Mouse (Mus musculus): Measurements from ENCODE around the gene Prdm15. TPM values are rescaled to one million over a fixed set of nuclear protein-coding genes. Genes with fewer than 3 reads are reported as not detected.
A peak's percentile ranks its signal among the peaks of the same experiment; 100 is the strongest.

The Prdm15 gene
- total RNA-seq, 2 experiments from 2014 or later: 17.0 to 26.0 TPM

GRCm38 (mm10) chr16:97828207-97828606 lies 23.4 kb downstream of the Prdm15 start:
- intact Hi-C loops (cut with DNase I): no loop called here
- no peak for DNase-seq (ENCODE audit: low spot score in 2 of 2)

GRCm38 (mm10) chr16:97823311-97824007 lies 28.2 kb downstream of the Prdm15 start:
- no peak for DNase-seq (ENCODE audit: low spot score in 2 of 2)
- intact Hi-C loops (cut with DNase I): no loop called here

- intact Hi-C loops (cut with DNase I): no loop called here
- DNase-seq (ENCODE audit: low spot score in 2 of 2): no peak
Measured at GRCm38 (mm10) chr16:97819532-97819931, 32.1 kb downstream of the Prdm15 start.

GRCm38 (mm10) chr16:97817414-97817813 lies 34.2 kb downstream of the Prdm15 start:
- intact Hi-C loops (cut with DNase I): no loop called here
- DNase-seq (ENCODE audit: low spot score in 2 of 2): no peak

GRCm38 (mm10) chr16:97815269-97815668 lies 36.4 kb downstream of the Prdm15 start:
- intact Hi-C loops (cut with DNase I): no loop called here
- DNase-seq (ENCODE audit: low spot score in 2 of 2): no peak

GRCm38 (mm10) chr16:97814060-97814459 lies 37.6 kb downstream of the Prdm15 start:
- intact Hi-C loops (cut with DNase I): no loop called here
- no peak for DNase-seq (ENCODE audit: low spot score in 2 of 2)

- intact Hi-C loops (cut with DNase I): loop anchor here (5.0 kb wide), 1 partner anchor 43 kb away; the partner anchor contains the start of gene Prdm15
- peak; percentile 17 to 23 for DNase-seq (ENCODE audit: low spot score in 2 of 2)
Measured at GRCm38 (mm10) chr16:97808881-97809280, 42.8 kb downstream of the Prdm15 start.

- intact Hi-C loops (cut with DNase I): loop anchor here (5.0 kb wide), 1 partner anchor 47 kb away; the partner anchor contains the start of gene Prdm15
- peak in 1 of 2 experiments; percentile 13 for DNase-seq (ENCODE audit: low spot score in 2 of 2)
Measured at GRCm38 (mm10) chr16:97805646-97806045, 46.0 kb downstream of the Prdm15 start.

- intact Hi-C loops (cut with DNase I): loop anchor here (5.0 kb wide), 1 partner anchor 47 kb away; the partner anchor contains the start of gene Prdm15
- DNase-seq (ENCODE audit: low spot score in 2 of 2): peak; percentile 73
Measured at GRCm38 (mm10) chr16:97804680-97805547, 46.7 kb downstream of the Prdm15 start.

- intact Hi-C loops (cut with DNase I): no loop called here
- no peak for DNase-seq (ENCODE audit: low spot score in 2 of 2)
Measured at GRCm38 (mm10) chr16:97797950-97798869, 53.4 kb downstream of the Prdm15 start.

- DNase-seq (ENCODE audit: low spot score in 2 of 2): no peak
- intact Hi-C loops (cut with DNase I): no loop called here
Measured at GRCm38 (mm10) chr16:97797212-97797611, 54.4 kb downstream of the Prdm15 start.

- intact Hi-C loops (cut with DNase I): no loop called here
- no peak for DNase-seq (ENCODE audit: low spot score in 2 of 2)
Measured at GRCm38 (mm10) chr16:97794256-97794655, 57.4 kb downstream of the Prdm15 start.

GRCm38 (mm10) chr16:97783057-97783456 lies 68.6 kb downstream of the Prdm15 start:
- intact Hi-C loops (cut with DNase I): loop anchor here (10.0 kb wide), 2 partner anchors 258 to 468 kb away; no protein-coding TSS in a partner anchor
- no peak for DNase-seq (ENCODE audit: low spot score in 2 of 2)

GRCm38 (mm10) chr16:97778353-97779025 lies 73.2 kb downstream of the Prdm15 start:
- intact Hi-C loops (cut with DNase I): no loop called here
- peak; percentile 73 for DNase-seq (ENCODE audit: low spot score in 2 of 2)

GRCm38 (mm10) chr16:97766501-97766900 lies 85.1 kb downstream of the Prdm15 start:
- intact Hi-C loops (cut with DNase I): loop anchor here (10.0 kb wide), 1 partner anchor 442 kb away; no protein-coding TSS in a partner anchor
- no peak for DNase-seq (ENCODE audit: low spot score in 2 of 2)

- DNase-seq (ENCODE audit: low spot score in 2 of 2): no peak
- intact Hi-C loops (cut with DNase I): loop anchor here (10.0 kb wide), 1 partner anchor 440 kb away; no protein-coding TSS in a partner anchor
Measured at GRCm38 (mm10) chr16:97764626-97765025, 87.0 kb downstream of the Prdm15 start.

GRCm38 (mm10) chr16:97763990-97764340 lies 87.7 kb downstream of the Prdm15 start:
- no peak for DNase-seq (ENCODE audit: low spot score in 2 of 2)
- intact Hi-C loops (cut with DNase I): loop anchor here (10.0 kb wide), 1 partner anchor 439 kb away; no protein-coding TSS in a partner anchor

- DNase-seq (ENCODE audit: low spot score in 2 of 2): no peak
- intact Hi-C loops (cut with DNase I): loop anchor here (10.0 kb wide), 1 partner anchor 439 kb away; no protein-coding TSS in a partner anchor
Measured at GRCm38 (mm10) chr16:97763061-97763989, 88.3 kb downstream of the Prdm15 start, which contains the start of gene Ripk4. Gene Ripk4 (minus strand): TSS chr16:97763787.

Data from left cerebral cortex, postnatal 36 days (tissue).